In genomic region chr2:66346181-66346580, GRCm38 (mm10) we compare ENCODE assay signal across 13 mouse cellular contexts.
"Had no signal": no experiment of that assay in that cellular context is flagged by ENCODE, and none has a peak within 500 bp of the region (broad histone marks: within the 10 kb centered on the region; RNA-seq: fewer than 3 reads in every experiment).

No protein-coding gene starts in this region.

- DNase-seq: gastrocnemius, postnatal 14 days; gastrocnemius, postnatal 36 days; heart, adult 11 months; heart, adult 2 months; heart, postnatal 14 days; heart, postnatal 36 days; kidney, adult 11 months; kidney, adult 2 months; kidney, adult 9 months; kidney, postnatal 14 days; kidney, postnatal 36 days; layer of hippocampus, adult 9-11 months; layer of hippocampus, postnatal 36 days had no signal
